Mouse (Mus musculus) megakaryocyte, adult 5-6 weeks (primary cell): ENCODE measurements around the gene Mcf2l. TPM values are rescaled to one million over a fixed set of nuclear protein-coding genes. Genes with fewer than 3 reads are reported as not detected.

Source experiments
- ATAC-seq: 2 replicates; pipeline ENCODE4 v1.8.0; 2016; ENCODE audit warnings: mild to moderate bottlenecking, inconsistent platforms; ENCODE audit not compliant: poor library complexity, severe bottlenecking
- total RNA-seq, 2 experiments: library from RNA; stranded (forward) in 1 of 2; stranded (reverse) in 1 of 2; fragments of 153-499, 151-499 nt in 1 of 2; fragments of 221-1000, 200-1000 nt in 1 of 2; gene quantifications; 2 replicates each; pipeline versions ENCODE4 v1.2.3 to v1.2.4; 2015 to 2017

The Mcf2l gene
- total RNA-seq, 2 experiments from 2014 or later = 10.1 to 26.4 TPM

DNA sequence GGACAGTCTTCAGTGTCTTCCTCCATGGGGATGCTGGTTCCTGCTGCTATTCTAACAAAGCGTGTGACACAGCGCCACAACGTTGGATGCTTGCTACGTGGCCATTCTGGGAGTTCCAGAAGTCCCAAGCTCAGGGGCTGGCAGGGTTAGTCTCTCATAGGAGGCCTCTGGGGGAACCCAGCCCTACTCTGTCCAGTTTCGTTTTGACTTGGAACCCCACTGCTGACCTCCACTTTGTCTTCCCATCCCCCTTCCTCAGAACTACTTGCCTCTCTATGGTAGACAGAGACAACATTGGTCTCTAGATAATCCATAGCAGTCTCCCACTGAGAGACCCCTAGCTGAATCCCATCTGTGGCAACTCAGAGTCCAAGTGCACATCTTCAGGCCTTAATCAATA is 33.0 kb downstream of the Mcf2l start:
- no peak for ATAC-seq

DNA sequence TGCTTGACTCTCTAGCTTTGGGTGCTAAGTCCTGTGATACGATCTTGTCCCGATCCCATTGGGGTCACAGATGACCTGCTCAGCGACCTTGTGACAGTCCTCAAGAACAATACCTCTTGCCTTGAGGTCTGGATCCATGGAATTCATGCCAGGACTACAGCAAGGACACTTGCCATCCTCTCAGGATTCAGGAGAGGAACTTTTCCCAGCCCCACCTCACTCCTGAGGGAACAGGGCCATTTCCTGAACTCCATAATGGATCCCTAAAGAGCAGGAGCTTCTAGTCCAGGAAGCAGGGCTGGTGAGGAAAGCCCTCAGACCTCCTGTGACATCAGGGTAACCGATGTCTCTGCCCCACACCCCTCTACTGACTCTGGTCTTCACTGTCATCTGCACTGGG is 34.1 kb downstream of the Mcf2l start:
- no peak for ATAC-seq

DNA sequence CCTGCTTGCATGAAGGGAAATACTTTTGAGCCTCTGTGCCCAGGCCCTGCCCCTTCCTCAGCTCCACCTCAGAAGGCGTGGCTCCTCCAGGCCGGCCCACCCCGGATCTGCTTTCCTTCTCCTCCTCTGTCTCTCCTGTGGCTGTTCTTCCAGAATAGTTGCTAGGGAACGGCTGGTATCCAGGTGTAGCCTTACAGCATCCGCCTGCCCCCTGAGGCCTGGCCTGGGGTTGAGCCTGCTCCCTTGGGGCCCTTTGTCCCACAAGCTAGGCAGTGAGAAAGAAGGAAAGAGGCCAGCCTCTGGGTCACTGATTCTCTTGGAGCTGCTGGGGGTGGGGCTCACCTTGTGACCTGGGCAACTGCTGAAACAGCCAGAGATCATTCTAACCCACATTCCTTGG is 38.4 kb downstream of the Mcf2l start:
- no peak for ATAC-seq

DNA sequence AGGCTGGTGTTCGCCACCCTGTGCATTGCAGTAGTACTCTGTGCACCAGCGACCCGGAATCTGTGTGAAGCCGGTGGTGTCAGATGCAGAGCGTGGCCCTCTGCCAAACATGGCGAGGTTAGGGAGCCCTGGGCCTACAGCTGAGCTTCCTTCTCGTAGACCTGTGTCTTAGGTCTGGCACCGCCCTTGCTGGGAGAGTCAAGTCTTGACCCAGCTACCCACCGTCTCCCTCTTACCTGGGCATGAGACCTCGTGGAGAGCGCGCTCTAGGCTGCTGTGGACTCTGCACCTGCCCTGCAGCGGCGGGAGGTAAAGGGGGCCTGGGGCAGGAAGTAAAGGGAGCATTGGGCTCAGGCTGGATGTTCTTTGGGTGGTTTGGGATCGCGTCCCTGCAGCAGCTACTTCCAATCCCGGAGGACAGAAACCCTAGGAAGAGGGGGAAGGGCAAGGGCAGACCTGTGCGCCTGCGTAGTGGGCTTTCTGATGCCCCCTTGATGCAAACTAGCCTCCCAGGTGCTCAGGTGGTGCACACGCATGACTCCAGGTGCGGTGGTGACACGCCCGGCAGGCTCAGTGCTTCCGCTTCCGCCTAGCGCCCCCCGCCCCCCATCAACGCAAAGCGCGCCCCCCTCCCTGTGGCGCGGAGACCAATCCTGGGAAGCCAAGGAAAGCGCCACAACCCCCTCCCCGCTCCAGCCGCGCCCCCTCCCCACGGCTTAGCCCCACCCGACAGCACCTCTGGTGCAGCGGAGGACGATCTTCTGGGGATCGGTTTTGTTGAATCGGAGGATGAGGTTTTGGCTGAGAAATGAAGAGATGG is 41.8 kb downstream of the Mcf2l start:
- ATAC-seq = no peak

DNA sequence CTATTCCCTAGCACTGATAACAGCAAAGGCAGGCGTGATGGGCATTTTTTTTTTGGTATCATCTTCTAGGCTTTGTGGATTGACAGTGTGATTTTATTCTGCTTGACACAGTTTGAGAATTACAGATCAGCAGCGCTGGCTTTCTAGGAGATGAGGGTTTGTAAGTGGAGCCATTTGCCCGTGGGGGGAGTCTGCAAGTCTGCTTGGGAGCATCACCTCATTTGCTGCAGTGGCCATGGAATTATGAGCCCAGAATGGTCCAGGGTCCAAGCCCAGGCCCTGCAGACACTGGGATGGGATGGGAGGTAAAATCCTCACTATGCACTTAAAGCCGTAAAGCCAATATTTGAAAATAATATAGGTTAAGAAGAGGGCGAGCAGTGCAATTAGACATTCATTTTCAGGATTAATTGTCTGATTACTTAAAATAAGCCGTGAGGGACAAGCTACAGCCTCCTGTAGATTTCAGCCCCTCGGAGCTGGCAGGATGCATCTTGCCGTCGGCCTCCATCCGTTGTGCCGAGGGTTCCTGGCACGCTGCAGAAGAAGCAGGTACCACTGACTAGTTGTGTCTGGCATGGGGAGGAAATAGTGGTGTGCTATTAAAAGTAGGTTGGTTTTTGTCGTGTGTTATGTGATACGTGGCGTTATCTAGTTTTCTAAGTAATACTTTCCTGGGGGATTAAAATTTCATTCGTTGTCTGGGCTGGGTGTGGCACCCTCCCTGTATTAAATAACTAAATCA is 42.7 kb downstream of the Mcf2l start:
- no peak for ATAC-seq

DNA sequence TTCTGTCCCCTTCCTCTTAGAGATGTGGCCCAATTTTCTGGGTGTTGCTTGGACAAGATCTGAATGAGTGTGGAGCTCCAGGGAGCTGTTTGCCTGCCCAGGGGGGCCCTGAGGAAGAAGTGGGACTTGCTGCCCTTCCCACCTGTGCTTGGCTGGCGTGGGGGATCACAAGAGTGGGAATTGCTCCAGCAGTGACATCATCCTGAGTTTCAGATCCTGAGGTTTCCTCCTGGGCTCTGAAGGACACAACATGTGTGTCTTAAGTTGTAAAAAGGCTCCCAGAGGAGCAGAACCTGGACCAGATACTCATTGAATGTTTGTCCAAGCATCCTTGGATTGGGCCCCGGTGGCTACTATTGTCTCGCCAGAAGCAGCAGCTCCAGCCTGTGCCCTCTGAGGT is 43.4 kb downstream of the Mcf2l start:
- no peak for ATAC-seq

DNA sequence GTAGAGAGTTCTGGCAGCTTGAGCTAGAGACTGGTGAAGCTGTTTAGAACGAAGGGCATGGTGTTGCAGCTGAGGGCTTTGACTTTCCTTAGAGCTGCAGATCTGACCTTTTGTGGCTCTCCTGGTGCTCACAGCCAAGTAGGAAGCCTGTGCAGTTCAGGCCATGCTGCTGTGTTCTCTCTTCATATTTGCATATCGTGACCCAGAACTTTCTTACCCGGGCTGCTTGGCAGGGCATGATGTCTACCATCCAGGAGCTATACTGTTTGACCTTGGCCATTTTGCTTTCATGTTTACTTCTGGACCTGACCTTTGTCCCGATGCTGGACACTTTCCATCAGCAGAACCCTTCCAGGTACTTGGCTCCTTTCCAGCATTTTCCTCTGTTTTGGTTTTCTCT is 44.2 kb downstream of the Mcf2l start:
- ATAC-seq = no peak

DNA sequence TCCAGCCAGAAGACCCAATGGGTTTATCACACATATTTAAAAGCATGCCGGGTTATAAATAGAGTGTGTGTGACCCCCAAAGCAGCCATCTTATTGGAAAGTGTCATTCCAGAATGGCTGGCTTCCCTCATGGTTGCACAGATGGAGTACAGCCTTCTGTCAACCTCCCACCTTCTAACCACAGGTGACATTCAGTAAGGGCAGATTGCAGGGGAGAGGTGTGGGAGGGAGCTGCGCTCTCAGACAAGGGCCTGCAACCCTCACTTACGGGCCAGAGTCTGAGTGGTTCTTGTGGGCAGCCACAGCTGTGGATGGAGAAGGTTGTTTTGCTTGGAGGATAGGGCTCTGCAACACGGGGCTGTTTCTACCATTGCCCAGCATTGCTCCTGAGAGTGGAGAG is 47.0 kb downstream of the Mcf2l start:
- ATAC-seq = no peak

DNA sequence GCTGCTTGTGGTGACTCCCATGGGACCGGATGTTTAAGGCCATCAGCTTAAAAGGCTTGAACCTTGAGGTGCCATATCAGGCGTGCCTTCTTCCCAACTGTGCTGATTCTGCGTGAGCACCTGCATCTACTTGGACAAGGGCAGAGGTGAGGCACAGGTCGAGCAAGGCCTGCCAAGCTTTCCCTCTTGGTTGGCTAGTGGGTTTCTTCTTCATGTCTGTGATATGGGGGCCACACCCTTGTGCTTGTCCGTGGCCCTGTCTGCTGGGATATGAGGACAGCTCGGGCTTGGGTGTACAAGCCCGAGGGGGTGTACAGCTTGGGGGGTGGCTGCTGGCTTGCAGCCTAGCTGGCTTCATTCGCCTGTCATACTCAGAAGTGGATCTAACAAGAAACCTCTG is 51.4 kb downstream of the Mcf2l start:
- ATAC-seq = no peak

DNA sequence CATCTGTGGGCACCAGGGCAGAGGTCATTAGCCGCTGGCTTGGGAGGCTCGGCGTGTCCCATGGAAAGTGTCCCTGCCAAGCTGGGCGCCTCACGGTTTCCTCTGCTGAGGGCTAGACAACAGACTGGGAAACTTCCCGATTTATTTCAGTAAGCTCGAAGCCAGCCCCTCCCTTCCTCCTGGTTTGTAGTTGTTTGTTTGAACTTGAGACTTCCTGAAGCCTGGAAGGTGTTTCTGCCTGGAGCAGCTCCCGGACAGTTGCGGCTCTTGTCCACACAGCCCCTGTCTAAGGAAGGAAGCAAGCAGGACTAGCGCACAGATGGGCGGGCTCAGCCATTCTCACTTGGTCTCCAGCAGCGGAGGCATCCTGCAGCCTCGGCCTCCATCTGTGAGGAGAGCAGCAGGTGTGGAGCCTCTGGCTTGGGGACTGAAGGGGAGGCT is 52.4 kb downstream of the Mcf2l start:
- ATAC-seq = no peak

DNA sequence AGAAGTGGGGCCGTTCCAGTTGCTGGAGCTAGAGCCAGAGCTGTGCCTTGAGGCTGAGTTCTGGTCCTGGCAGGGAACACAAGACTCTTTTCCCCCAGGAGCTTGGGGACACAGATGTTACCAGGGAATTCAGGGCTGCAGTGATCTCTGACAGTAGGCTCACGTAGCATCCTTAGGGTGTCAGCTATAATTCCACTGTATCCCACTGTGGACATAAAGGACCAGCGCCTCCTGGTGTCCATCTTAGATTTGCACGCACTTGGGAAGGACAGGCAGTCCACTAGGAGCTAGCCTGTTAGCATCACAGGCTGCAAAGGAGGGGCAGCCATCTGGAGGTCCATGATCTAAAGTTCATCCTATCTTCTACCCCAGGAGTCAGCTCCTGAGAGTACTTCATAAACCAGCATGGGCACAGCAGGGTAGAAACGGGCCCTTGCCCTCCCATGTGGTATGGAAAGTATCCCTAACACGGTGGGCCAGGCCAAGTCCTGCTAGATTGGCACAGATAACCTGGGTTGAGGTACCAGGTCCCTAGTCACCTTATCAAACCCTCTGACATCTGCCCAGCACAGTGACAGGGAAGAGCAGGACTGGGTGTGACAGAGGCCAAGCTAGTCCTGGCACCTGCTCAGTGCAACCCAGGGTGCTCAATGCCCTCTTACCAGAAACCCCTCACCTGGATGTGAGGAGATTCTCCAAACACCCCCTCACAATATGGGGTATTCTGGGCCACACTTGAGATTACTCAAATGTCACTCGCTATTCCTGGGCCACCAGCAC is 53.8 kb downstream of the Mcf2l start:
- ATAC-seq = no peak

DNA sequence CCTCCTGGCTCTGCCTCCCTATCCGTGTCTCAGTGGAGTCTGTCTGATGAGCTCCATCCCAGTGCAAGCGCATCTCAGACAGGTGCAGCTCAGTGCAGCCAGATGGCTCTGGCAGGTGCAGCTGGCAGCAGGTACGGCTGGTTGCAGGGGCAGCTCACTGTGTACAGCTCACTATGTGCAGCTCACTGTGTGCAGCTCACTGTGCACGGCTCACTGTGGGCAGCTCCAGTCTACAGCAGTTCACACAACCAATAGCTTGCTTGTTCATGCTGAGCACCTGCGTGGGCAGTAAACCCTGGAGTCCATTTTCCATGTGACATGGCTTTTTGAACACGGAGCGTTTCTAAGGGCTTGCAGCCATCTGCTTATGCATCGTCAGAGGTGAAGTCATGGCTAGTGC is 54.4 kb downstream of the Mcf2l start:
- ATAC-seq = no peak

DNA sequence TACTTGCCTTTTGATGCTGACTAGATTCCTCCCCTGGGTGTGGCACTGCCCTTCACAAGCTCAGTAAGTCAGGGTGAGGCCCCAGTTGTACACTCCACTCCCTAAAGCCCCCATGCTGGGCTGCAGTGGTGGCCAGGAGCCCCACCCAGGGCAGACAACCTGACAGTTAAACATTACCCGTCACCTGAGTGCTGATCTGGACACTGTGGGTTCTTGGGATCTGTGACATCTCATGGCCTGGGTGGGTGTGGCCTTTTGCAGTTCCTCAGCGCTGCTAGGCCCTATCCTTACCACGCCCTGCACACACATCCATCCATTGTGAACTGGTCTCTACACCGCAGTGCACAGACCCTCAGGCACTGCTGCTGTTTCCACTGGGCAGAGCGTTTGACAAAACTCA is 55.3 kb downstream of the Mcf2l start:
- ATAC-seq = no peak

DNA sequence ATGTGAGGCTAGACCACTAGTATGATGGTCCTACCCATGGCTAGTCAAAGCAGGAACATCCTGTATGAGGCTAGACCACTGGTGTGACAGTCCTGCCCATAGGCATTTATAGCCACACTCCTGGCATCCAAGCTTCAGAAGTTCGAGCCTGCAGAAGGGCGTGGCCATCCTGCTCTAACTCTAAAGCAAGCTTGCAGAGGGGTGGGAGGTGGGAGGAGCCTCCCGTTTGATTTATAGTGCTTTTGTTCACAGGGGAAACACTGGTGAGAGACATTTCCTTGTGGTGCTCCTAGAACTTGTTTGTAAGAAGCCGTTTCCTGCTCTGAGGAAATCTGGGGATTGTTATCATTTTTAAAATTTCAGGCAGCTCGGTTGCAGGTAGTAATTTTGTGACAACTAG is 56.7 kb downstream of the Mcf2l start:
- no peak for ATAC-seq

DNA sequence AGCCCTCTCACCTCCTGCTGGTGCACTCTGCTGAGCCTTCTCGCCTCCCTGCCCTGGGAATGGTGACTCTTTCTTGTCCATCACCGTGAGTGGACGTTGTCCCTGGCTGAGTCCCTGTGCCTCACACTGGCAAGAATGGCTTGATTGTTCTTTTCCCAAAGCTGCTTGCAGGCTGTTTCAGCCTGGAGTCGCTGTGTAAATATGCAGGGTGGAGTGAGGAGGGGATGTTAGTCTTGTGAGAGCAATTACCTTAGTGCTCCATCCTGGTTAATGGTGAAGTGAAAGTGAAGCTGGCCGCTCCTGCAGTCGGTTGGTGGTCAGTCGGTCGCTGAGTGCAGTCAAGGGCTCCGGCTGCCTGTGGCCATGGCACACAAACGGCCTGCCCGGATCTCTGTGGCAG is 57.8 kb downstream of the Mcf2l start:
- ATAC-seq = peak; percentile 41; the same call in 1 of the 2 replicates

DNA sequence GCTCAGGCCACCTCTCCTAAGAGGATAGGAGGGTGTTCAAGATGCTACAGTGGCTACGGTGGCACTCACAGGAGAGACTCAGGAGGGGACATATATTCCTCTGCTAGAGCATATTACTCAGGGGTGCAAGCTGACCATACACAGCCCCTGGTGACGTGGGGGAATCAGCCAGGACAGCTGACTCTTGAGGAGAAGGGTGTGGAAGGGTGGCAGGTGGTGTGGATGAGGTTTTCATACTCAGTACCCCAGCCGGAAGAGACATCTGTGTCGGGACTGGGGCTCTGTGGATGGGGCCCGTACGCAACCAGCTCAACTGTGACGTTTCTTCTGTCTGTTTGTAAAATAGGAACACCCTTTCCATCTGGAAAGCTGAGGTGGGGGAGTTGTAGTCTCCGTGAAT is 58.9 kb downstream of the Mcf2l start:
- ATAC-seq = no peak

DNA sequence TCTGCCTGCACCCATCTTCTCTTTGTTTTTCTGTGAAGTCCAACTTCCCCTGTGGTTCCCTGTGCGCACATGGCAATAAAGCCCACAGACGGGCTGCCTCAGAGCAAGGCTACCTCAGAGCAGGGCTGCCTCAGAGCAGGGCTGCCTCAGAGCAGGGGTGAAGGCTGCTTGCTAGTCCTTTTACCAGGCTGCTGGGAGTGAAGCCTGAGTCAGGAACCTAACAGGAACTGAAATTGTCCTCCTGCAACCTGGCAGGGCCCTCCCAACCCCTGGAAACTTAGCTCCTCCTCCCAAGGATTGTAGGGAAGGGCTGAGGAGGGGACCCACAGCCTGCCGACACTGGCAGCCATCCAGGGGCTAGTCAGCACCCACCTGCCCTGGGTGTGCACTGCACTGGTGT is 60.2 kb downstream of the Mcf2l start:
- peak; percentile 60 for ATAC-seq

DNA sequence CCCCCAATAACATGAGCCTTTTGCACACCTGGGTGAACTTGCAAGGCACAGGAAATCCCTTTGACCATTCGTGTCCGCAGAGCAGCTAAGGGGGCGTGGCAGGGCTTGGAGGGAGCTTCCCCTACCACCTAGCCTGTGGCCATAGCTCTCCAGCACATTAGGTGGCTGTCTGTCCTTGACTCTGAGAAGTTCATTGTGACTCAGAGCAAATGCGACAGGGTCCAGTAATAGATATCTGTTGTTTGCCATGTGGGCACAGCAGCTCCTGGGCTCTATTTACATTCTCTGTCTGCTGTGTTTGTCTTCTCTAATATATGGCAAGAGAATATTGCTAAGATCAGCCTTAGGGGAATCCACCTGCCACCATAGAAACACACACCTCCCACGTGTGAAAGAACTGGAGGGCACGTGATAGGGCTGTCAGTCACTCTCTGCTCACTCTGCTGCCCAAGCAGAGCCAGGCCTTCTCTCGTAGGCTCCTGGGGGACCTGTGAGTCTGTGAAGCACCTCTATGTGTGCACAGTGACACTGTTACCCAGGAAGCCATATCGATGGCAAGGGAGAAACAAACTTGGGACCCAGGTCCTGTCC is 60.9 kb downstream of the Mcf2l start:
- ATAC-seq = no peak

DNA sequence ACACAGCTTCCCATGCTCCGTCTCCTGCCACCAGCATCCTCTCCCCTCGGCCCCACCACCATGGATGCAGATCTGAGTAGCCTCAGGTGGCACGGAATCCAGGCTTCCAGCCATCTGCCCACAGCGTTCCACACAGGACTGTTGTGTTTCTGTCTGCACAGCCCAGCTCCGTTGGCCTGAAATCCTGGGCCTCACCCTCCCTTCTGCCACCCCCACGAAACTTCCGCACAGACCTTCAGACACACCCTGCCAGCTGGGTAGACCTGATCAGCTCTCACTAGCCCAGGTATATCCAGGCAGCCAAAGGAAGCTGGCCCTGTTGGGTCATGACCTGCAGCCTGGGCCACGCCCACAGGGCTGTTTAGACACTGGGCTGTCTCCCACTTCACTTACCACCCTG is 66.9 kb downstream of the Mcf2l start:
- ATAC-seq = no peak

DNA sequence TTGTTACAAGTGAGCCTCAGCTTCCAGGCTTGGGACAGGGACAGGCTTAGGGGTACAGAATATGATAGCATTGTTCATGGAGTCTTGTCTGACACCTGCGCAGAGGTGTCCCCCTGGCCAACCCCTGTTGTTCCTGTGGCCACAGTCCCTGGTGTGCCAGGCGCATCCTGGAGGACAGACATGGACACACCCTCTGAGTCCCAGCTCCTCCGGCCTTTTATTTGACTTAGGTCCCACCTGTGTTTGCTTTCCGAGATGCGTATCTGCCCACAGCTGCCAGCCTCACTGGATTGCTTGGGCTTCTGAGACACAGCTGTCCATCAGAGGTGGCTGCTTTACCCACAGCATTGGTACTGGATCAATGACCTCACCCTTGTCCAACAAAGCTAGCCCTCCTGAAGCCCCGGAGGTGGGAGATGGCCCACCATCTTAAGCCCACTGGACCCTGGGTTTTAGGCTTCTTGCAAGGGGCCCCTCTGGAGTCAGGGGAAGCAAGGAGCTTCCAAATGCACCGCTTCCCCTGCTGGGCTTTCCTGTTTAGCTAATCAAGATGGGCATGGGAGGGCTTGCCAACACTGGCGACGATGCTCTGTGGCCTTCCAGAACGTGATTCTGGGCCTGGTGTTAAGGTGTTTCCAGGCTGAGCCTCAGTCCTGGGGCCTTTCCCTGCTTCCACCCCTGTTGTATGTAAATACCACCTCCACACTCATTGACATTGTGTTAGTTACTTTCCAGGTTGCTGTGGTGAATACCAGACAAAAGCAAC is 67.7 kb downstream of the Mcf2l start:
- no peak for ATAC-seq
